Mouse (Mus musculus): ENCODE results near the gene Gm21969. TPM values are rescaled to one million over a fixed set of nuclear protein-coding genes. Genes with fewer than 3 reads are reported as not detected.

Gene Gm21969
- not detected for total RNA-seq (2021)
- long read RNA-seq, experiment 1, partial matches to known transcripts, result 0 of 2 reads
- long read RNA-seq, experiment 1, other reads (novel, unspliced or antisense), result 2 of 2 reads
- long read RNA-seq, experiment 2, partial matches to known transcripts, result 0 of 5 reads
- long read RNA-seq, experiment 2, other reads (novel, unspliced or antisense), result 5 of 5 reads

DNA sequence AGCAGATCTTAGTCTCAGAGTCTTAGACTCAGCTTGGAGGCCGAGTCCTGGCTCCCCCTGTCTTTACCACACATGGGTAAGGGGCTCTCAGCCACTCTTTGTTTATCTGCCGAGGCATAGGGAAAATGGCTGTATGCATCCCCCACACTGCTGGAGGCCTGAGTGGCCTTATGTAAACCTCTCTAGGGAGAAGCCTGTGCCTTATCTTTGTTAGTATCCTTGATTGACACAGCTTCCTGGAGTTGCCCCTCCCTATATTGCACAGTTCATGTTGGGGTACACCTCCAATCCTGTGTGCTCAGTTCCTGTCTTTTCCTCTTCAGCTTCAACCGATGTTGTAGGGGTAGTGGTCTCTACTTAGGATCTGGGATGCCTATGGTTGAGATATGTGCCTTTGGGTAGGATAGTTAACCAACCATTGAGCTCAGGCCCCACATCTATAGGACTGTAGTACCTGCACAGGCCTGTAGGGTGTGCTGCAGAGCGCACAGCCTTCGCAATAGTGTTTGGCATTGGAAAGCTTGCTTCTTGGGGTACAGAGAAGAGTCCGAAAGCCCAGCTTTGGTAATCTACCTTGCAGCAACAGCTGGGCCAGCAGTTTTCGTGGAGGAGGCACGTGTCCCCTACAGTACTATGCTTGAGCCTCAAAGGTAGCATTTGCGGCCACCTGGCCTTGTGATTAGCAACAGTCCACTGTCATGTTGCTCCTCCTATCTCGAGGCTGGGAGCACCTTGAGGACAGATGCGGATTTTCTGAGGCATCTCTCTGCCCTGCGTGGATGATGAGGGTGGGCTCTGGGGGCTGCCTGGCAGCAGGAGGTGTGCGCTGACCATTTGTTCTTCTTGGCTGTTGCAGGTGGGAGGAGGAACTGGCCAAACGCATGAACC is at the start of gene Gm21969:
Gm21969 (plus strand) TSS at position 830 of the 888 bp plus-strand sequence.
- no peak for DNase-seq (ENCODE audit: low spot score in 2 of 2)

DNA sequence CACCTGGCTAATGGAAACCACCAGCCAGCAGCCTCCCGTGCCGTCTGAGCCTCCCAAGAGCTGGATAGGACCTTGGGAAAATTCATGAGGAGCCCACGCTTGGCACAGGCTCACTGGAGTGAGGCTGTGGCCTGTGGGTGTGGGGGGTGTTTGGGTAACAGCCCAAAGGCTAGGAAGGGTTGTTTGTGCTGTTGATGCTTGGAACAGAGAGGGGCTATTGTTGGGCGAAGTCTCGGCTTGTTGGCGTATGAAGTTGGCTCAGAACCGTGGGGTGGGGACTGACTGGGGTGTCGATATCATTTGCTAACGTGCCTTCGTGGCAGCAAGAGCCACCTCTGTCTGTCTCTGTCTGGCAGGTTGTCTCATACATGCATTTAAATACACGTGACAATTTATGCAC is 47.8 kb upstream of the Gm21969 start:
- no peak for DNase-seq (ENCODE audit: low spot score in 2 of 2)

DNA sequence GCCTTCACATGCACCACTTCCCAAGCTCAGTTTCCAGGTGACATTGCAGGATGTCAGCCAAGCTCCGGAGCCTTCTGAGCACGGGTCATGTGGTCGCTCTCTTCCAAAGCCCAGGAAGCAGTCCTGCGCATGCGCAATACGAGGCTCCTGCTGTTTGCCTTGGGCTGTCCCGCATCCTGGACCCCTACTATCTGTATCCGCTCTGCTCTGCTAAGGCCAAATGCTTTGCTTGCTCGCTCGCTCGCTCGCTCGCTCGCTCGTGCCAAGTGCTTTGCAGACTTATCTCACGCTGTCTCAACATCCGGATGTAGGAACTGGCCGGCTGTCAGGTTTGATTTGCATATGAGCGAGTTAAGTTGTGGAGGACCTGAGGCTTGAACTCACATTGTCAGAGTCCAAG is 47.0 kb upstream of the Gm21969 start:
- DNase-seq (ENCODE audit: low spot score in 2 of 2), result no peak

DNA sequence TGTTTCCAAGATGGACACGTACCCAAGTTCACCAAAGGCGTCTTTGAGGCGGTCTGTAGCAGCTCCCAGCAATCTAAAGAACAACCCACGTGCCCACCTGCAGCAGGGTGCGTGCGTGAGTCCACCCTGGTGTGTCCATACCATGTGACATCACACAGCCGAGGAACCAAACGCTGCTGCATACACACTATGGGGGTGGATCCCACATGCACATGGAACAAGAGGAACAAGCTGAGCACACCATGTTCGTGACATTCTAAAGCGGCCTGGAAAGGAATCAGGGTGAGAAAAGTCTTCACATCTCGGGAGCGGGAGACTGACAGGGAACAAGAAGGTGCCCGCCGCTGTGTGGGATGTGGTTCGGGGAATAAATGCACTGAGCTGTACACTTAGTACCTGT is 34.6 kb upstream of the Gm21969 start:
- DNase-seq (ENCODE audit: low spot score in 2 of 2), result no peak

GRCm38 (mm10) chr4:139570756-139571155 is 32.2 kb upstream of the Gm21969 start:
- DNase-seq (ENCODE audit: low spot score in 2 of 2), result no peak

DNA sequence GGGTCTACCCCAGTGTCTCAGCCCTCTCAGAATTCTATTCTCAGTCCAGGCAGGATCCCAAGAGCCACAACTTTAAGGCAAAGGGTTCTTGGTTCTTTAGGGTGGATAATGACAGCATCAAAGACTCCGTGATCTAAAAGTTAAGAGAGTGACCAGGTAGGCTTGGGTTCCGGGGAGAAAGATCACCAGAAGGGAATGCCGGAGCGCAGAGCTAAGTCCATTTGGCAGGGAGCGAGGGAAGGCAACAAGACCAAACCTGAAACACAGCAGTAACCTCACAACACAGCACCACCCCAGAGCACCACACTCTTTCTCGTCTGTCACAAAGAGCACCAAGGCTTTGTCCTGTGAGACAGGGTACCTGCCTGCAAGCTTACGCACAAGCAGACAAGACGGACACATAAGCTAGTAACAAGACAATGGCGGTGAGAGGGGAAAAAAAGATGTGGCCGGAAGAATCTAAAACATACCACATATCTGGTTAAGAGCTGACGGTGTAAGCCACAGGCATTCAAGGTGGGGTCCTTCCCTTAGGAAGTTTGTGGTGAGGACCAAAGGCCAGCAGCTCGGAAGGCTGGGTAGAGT is 30.0 kb upstream of the Gm21969 start:
- DNase-seq (ENCODE audit: low spot score in 2 of 2), result no peak

DNA sequence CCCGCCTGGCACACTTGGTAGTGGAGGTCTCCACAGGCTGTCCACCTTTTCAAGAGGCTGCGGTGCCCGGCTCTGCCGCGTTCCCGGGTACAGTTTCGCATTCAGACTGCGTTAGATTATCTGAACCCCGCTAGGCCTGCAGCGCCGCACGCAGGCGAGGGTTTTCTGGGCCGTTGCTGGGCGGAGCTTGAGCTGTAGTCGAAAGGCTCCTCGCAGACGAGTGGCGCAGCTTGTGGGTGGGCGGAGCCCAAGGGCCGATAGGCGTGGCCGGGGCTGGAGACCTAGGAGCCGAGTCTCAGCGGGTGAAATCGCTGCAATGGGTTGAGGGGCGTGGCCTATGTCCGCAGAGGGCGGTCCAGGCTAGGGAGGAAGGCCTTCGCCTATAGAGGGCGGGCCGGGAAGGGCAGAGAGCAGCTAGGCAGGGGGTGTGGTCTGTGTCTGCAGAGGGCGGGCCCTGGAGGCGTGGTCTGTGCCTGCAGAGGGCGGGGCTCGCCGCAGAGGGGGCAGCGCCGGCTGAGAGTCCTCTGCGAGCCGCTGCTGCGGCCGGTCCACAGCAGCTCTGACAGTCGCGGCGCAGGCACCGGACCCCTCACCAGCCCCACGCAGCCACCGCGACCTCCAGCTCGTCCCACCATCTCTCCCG is 28.7 kb upstream of the Gm21969 start:
- peak; percentile 92 to 97 for DNase-seq (ENCODE audit: low spot score in 2 of 2)

DNA sequence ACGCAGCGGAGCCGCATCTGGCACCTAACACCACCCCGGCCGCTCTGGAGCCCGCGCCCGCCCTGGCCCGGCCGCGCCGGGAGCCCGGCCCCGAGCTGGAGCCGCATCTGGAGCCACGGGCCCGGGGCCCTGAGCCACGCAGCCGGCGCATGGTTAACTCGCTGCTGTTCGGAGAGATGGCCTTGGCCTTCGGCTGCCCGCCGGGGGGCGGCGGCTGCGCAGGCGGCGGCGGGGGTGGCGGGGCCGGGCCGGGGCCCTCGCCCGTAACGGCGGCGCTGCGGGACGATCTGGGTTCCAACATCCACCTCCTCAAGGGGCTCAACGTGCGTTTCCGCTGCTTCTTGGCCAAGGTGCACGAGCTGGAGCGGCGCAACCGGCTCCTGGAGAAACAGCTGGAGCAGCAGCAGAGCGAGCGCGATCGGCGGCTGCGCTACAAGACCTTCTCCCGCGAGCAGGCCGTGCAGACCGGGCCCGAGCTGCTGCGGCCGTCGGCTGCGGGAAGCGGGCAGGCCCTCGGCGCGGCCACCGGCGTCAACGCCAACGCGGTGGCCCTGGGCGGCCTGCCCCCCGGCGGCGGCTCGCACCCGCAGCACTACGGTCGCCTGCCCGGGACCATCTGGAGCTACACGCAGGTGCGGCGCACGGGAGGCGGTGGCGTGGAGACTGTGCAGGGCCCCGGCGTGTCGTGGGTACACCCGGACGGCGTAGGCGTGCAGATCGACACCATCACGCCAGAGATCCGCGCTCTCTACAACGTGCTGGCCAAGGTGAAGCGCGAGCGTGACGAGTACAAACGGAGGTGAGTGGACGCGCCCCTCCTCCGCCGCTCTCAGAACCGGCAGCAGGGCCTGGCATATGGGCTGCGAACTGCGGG is 27.9 kb upstream of the Gm21969 start:
- DNase-seq (ENCODE audit: low spot score in 2 of 2), result peak in 1 of 2 experiments; percentile 46

DNA sequence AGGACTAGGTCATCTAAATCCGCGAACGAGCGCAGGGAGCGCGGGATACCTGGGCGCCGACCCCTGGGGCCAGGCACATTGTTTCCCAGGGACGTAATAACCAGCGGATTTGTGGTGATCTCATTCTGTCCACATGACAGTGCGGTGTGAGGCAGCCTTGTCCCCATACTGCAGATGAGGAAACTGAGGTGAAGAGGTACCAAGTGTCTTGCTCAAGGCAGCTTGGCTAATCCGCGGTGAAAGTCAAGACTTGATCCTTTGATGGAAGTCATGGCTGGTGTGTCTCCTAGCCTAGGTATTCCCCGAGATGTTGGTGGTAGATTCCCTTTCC is 27.3 kb upstream of the Gm21969 start:
- no peak for DNase-seq (ENCODE audit: low spot score in 2 of 2)

GRCm38 (mm10) chr4:139576251-139576880 is 26.6 kb upstream of the Gm21969 start:
- no peak for DNase-seq (ENCODE audit: low spot score in 2 of 2)

GRCm38 (mm10) chr4:139577006-139577405 is 26.0 kb upstream of the Gm21969 start:
- DNase-seq (ENCODE audit: low spot score in 2 of 2), result no peak

DNA sequence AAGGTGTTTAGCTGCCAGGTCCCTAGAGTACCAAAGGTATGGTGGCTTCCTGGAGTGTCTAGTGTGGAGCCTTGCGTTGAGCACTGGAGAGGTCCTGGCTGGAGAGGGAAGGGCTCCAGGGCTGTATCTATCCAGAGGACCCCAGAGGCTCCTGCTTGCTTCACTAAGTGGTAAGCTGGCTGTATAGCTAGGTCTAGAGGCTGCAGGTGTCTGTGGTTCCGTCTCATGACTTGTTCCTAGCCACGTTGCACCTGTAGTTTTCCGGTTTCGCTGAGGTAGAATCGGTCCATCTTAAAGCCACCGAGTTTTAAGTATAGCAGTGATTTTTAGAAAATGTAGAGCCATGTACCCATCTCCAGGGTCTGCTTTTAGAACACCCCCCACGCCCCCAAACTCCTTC is 24.6 kb upstream of the Gm21969 start:
- no peak for DNase-seq (ENCODE audit: low spot score in 2 of 2)

- DNase-seq (ENCODE audit: low spot score in 2 of 2), result no peak
Measured at GRCm38 (mm10) chr4:139579003-139579402, 24.0 kb upstream of the Gm21969 start.

DNA sequence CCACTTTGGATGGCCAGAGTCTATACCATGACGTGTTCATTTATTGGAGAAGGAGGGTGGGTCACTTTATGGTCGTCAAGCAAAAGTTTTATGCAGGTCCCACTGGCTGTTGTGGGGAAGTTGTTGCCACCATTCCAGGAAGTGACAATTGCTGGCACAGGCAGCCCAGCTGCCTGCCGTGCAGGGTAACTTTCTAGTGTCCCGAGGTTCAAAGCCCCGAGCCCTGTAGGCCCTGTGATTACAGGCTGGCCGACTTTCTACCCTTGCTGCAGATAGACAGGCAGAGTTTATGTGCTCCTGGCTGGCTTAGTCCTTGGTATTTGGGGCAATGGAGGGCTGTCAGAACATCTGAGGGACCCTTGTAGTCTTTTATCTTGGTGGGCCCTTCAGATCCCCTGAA is 23.5 kb upstream of the Gm21969 start:
- DNase-seq (ENCODE audit: low spot score in 2 of 2), result no peak

- peak in 1 of 2 experiments; percentile 3 for DNase-seq (ENCODE audit: low spot score in 2 of 2)
Measured at GRCm38 (mm10) chr4:139580663-139581336, 22.2 kb upstream of the Gm21969 start.

- peak in 1 of 2 experiments; percentile 2 for DNase-seq (ENCODE audit: low spot score in 2 of 2)
Measured at GRCm38 (mm10) chr4:139581427-139582051, 21.4 kb upstream of the Gm21969 start.

GRCm38 (mm10) chr4:139582346-139582745 is 20.6 kb upstream of the Gm21969 start:
- no peak for DNase-seq (ENCODE audit: low spot score in 2 of 2)

DNA sequence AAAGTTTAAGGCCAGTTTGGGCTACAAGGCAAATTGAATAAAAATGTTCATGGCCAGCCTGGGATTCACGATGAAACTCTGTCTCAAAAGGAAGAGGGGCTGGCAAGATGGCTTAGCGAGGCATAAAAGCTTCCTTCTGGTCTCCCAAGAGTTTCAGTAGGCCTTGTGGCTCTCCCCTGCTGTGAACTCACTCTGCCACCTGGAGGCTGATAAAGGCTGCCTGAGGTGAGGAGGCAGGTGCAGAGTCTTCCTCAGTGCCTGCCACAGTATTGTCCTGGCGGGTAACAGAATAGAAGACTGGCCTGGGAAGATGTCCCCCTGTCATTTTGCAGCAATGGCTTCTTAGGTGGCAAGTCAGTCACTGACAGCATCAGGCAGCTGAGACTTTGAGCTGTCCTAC is 20.1 kb upstream of the Gm21969 start:
- no peak for DNase-seq (ENCODE audit: low spot score in 2 of 2)

DNA sequence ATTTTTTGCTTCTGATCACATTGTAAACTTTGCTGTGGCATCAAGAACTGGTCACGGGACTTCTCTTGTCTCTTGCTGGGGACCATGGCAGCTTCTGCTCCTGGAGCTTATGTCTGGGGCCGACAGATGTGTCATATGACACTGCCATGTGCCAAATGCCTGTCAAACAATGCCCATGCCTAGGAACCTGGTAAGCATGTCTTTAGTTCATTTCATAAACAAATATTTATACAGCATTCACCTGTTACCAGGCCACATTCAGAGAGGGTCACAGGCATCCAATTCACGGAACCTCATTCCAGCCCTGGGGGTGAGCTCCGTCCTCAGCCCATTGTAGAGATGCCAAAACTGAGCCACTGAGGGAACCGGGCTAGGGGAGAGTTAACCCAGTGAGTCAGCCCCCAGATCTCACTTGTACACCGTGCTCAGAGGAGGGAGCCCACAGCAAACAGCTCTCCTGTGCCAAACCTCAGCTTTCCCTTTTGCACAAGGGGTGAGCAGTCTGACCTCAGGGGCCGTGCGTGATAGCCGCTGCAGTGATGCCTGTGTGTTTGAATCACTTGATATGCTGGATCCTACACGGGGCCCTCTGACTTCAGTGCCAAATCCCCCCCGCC is 19.2 kb upstream of the Gm21969 start:
- no peak for DNase-seq (ENCODE audit: low spot score in 2 of 2)

Data from adrenal gland, postnatal 4 days (tissue).